Mouse (Mus musculus) thymus, postnatal 14 days (tissue): ENCODE data around the gene Gm49450.
"Not testable (repeated sequence)": the region's sequence is repeated elsewhere in the genome, so short reads cannot be mapped to it uniquely, and the experiment has no call there.

Experiments used
- DNase-seq: peaks from one replicate; pipeline ENCODE4 v3.0.0; 2021

The Gm49450 gene

DNA sequence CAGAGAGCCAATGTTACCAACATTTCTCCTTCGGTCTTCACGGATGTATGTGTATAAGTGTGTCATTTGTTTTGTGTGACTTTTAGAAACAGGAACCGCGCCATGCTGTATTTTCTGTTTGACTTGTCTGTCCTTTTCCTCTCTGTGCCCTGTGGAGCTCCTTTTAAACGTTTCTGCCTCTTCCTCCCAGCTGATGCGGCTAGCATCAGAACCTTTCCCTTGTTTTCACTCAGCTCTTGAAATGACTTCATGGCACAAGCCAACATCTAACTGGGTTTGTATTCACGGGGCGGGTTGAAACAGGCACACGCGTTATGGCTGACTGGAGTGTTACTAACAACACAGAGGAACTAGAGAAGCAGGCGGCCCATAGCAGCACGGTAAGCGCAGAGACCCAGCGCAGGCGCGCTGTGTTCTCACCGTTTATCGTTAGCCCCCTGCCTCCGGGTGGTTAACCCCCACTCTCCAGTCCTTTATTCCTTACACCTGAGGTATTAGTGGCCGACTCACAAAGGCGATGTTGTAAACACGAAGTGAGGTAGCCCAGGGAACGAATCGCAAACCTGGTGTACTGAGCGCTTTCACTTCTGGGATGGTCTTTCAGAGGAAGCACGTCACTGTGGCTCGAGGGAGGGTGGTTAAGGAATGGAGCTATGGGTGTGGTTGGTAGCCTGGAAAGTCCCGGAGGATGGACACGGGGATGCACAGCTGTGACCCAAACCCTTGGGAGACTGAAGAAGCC lies 32.1 kb upstream of the Gm49450 start:
- DNase-seq, result peak; percentile 76

- peak; percentile 24 for DNase-seq
These were observed 31.3 kb upstream of the Gm49450 start for GRCm38 (mm10) chr15:98984681-98985080.

DNA sequence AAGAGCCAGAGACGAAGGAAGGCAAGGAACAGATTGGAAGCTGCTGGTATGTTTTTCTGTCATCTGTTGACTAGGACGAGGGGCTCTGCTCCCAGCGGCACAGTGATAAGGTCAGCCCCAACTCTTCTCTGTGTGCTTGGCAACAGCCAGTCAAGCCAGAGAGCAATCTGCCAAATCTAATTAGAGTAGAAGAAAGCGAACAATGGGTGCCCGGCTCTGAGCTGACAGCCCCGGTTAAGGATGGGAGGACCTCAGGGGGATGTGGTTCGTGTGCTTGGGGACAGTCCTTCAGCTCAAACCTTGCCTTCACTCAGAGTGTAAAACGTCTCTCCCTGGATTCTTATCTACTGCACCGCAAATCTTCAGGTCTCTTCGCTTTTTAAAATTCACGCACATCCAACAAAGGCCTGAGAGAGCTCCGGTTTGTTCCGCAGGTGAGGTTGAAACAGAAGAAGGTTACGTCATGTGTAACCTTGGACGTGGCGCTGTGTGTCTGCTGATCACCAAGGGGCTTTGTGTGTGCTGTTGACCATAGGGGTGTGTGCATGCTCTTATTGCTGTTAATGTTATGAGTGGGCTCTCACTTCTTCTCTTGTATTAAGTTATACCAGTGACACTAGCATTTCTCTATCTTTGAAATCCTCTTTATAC lies 30.2 kb upstream of the Gm49450 start:
- DNase-seq, result no peak

GRCm38 (mm10) chr15:98982100-98982499 lies 28.7 kb upstream of the Gm49450 start:
- DNase-seq, result no peak

GRCm38 (mm10) chr15:98980012-98980614 lies 26.8 kb upstream of the Gm49450 start:
- DNase-seq, result no peak

- no peak for DNase-seq
These were observed 25.2 kb upstream of the Gm49450 start for GRCm38 (mm10) chr15:98978409-98979172.

DNA sequence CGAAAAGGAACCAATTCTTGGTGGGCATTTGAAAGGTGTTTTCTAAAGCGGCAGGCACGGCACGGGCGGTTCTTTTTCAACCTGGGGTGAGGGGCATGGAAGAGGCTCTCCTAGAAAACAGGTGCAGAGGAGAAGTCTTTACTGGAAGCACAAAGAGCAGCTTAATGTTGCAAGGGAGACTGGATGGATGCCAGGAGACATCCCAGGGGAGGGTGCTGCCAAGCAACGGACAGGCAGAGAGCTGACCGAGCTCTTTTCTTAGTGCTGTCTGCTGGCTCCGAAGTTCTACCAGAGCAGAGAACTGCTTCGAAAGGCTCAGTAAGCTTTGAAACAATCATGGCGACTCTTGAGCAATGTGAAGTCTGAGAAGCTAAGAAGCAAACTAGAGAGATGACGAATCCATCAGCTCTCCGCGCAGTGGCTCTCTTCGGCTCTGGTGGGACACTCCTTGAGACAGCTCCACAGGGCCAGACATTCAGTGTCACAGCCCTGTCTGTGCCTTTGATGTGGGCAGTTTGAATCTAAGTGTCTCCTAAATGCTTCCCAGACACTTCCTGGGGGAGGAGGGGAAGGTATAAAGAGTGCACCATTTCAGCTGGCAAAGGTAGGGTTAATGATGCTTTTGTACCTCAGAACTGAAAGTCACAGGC lies 24.5 kb upstream of the Gm49450 start:
- DNase-seq, result no peak

GRCm38 (mm10) chr15:98976763-98977758 lies 23.7 kb upstream of the Gm49450 start:
- DNase-seq, result no peak

DNA sequence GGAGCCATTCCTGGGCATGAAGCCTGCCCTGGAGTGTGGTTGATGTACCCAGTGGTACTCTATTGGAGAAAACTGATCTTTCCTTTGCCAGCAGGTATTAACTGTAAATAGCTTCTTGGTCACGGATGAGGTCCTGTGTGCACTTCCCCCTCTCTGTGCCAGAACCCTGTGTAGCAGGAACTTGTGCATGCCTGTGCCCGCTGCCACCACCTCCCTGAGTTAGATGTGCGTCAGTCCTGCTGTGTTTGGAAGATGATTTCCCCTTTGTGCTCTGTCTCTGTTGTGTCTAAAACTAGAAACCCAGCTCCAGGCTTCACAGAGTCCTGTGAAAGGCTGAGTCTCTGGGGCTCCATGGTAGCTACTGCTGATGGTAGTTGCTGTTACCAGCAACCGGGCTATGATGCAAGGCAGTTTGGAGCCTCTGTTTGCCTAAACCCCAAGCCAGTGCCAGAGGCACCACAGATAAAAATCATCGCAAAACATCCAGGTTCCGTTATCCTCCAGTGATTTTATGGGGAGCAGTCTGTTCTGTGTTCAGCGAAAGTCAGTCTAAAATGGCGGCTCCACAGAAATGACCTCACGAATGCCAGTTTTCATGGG lies 19.8 kb upstream of the Gm49450 start:
- no peak for DNase-seq

- not testable (repeated sequence) for DNase-seq
These were observed 18.4 kb upstream of the Gm49450 start for GRCm38 (mm10) chr15:98971576-98972320.

DNA sequence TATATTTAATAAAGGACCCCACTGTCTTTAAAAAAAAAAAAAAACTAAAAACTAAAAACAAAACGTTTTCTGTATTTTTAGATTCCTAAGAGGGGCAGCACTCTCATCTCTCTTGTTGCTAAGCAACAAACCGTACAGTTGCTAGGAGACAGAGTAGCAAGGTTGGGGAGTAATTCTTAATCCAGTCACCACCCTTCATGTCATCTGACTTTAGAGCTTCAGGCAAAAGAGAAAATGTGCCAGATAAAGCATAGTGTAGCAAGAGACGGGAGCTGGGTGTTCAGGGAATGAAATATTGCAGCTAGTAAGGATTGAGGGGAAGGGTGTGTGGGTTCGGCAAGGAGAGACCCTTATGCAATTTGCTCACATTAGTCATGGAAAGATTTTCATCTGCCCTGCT lies 17.8 kb upstream of the Gm49450 start:
- DNase-seq, result no peak

DNA sequence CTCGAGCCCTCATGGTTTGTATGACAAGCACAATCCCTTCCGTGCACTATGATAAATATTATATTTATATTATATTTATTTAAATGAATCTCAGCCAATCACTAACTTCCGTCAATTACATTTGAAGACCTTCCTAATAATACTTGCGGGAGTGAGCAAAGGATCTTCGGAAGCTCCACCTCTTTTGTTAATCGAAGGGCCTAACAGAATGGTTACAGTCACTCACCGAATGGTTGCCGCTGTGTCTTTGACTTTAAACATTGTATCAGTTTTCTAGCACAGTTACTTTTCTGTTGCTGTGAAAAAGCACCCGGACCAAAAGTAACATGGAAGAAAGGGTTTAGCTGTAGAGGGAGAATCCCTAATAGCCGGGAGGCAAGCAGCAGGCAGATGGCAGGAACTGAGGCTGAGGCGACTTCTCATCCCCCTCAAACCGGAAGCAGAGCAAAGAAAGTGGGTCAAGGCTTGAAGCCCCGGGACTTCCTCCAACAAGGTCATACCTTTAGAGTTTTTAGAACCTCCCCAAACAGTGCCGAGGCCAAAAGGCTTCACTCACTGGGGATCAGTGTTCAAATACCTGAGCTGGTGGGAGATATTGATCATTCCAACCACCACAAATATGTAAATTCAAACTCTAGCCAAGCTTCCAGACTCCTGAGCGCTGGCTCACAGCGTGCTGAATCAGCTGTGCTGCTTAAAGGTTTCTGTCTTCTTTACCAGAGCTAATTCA lies 16.2 kb upstream of the Gm49450 start:
- peak; percentile 74 for DNase-seq

GRCm38 (mm10) chr15:98968701-98969371 lies 15.5 kb upstream of the Gm49450 start:
- DNase-seq, result peak; percentile 31

DNA sequence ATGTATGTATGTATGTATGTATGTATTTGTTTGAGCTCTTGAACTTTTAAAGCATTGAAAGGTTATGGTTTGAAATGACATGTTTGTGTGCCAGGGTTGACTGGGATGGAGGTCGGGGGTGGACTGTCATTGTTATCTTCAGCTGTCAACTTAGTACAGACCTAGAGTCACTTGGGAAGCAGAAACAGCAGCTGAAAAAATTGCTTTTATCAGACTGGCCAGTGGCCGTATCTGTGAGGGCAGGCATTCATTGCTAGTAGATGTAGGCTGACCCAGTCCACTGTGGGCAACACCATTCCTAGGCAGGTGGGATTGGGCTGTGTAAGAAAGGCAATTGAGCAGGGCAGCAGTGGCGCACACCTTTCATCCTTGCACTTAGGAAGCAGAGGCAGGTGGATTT lies 6.2 kb upstream of the Gm49450 start:
- DNase-seq, result no peak

GRCm38 (mm10) chr15:98958901-98959420 lies 5.6 kb upstream of the Gm49450 start:
- no peak for DNase-seq

- DNase-seq, result no peak
These were observed 4.1 kb upstream of the Gm49450 start for GRCm38 (mm10) chr15:98957475-98957874.

- no peak for DNase-seq
These were observed 2.6 kb upstream of the Gm49450 start for GRCm38 (mm10) chr15:98956000-98956399.

GRCm38 (mm10) chr15:98955324-98955723 lies 2.0 kb upstream of the Gm49450 start:
- no peak for DNase-seq
